ENCODE assay signal across 12 mouse cellular contexts in genomic region chr3:55539811-55540293, GRCm38 (mm10).
A peak's percentile ranks its signal among the peaks of the same experiment; 100 is the strongest.
DNase-seq lines count a peak whose midpoint lies in the region; ATAC-seq and TF ChIP-seq lines count a peak whose summit lies in the region.
"Had no signal": no experiment of that assay in that cellular context is flagged by ENCODE, and none has a peak within 500 bp of the region (broad histone marks: within the 10 kb centered on the region; RNA-seq: fewer than 3 reads in every experiment).

No protein-coding gene starts in this region.

- H3K9ac ChIP-seq in hindbrain, postnatal 0 days (replicated peaks; ENCODE audit: low read length): no peak overlapping the region
- H3K9ac ChIP-seq: liver, embryonic 13.5 days had no signal

- DNase-seq in adrenal gland, postnatal 25 days: peak; percentile 20
- no peak for DNase-seq in adrenal gland, adult 2 months
- peak; percentile 85 for DNase-seq in hindbrain, postnatal 0 days (ENCODE audit: low spot score)
- no peak for DNase-seq in hindbrain, embryonic 10.5 days (ENCODE audit: low spot score)
- DNase-seq in brain, adult 2 months (ENCODE audit: low read depth, low spot score): peak; percentile 90
- DNase-seq in heart, postnatal 10 days: peak; percentile 35 to 41
- no peak for DNase-seq in spleen, adult 18-20 months
- no peak for DNase-seq in spleen, postnatal 4 days (ENCODE audit: low spot score in 2 of 2)
- DNase-seq: kidney, adult 9 months; liver, embryonic 13.5 days had no signal

- no peaks in the 10 kb centered on the region for H3K9me3 ChIP-seq in hindbrain, postnatal 0 days (ENCODE audit: low read length)
- no peaks in the 10 kb centered on the region for H3K9me3 ChIP-seq in hindbrain, embryonic 10.5 days
- H3K9me3 ChIP-seq: liver, embryonic 13.5 days had no signal

- H3K4me1 ChIP-seq in hindbrain, postnatal 0 days (ENCODE audit: insufficient read depth, low read length): peaks cover 26% of the 10 kb centered on the region
- H3K4me1 ChIP-seq in hindbrain, embryonic 10.5 days (replicated peaks): peaks cover 51% of the 10 kb centered on the region

- 0 out of 2 replicates have a peak overlapping the region, but pooled peaks have one; percentile 18 for H3K4me2 ChIP-seq in hindbrain, postnatal 0 days (ENCODE audit: low read depth, low read length)
- H3K4me2 ChIP-seq: liver, embryonic 13.5 days had no signal

- no peak for TF ChIP-seq CTCF in hindbrain, postnatal 0 days (IDR thresholded peaks at IDR 0.05; ENCODE audit: low read depth)

- peak overlapping the region; percentile 83 for H3K27ac ChIP-seq in hindbrain, postnatal 0 days
- no peak overlapping the region for H3K27ac ChIP-seq in hindbrain, embryonic 10.5 days
- H3K27ac ChIP-seq: liver, embryonic 13.5 days had no signal

- peak; percentile 58 for ATAC-seq in hindbrain, postnatal 0 days
- ATAC-seq: midbrain, embryonic 16.5 days; Patski had no signal

- H3K36me3 ChIP-seq in hindbrain, postnatal 0 days (ENCODE audit: insufficient read depth, low read length): no peaks in the 10 kb centered on the region
- no peaks in the 10 kb centered on the region for H3K36me3 ChIP-seq in hindbrain, embryonic 10.5 days
- H3K36me3 ChIP-seq: liver, embryonic 13.5 days had no signal

- intact Hi-C loops in heart, postnatal 10 days (cut with DNase I): no loop called here

- H3K27me3 ChIP-seq in hindbrain, postnatal 0 days (ENCODE audit: insufficient read depth, low read length): no peaks in the 10 kb centered on the region
- no peaks in the 10 kb centered on the region for H3K27me3 ChIP-seq in hindbrain, embryonic 10.5 days (ENCODE audit: insufficient read depth, poor library complexity, severe bottlenecking)
- H3K27me3 ChIP-seq: liver, embryonic 13.5 days; Patski had no signal

- WGBS in hindbrain, postnatal 0 days: 46% methylated on average over 12 of the region's 12 CpGs
- WGBS in hindbrain, embryonic 10.5 days: 85% methylated on average over 12 of the region's 12 CpGs

- no peak overlapping the region for H3K4me3 ChIP-seq in hindbrain, postnatal 0 days (ENCODE audit: low read length)
- no peak overlapping the region for H3K4me3 ChIP-seq in hindbrain, embryonic 10.5 days
- H3K4me3 ChIP-seq: liver, embryonic 13.5 days had no signal

Comparison
In these comparisons a context has a peak if more than half of its experiments do, and no peak if none do; other contexts are left out.
1. DNase-seq: peak in adrenal gland, postnatal 25 days (single experiment), hindbrain, postnatal 0 days (single experiment), brain, adult 2 months (single experiment) and heart, postnatal 10 days (2 of 2); none in adrenal gland, adult 2 months (single experiment), hindbrain, embryonic 10.5 days (single experiment), spleen, adult 18-20 months (0 of 2) and spleen, postnatal 4 days (0 of 2).